Mouse (Mus musculus) heart, embryonic 16.5 days (tissue): ENCODE measurements around the gene Gpr3. TPM values are rescaled to one million over a fixed set of nuclear protein-coding genes. Genes with fewer than 3 reads are reported as not detected.

Experiments
- ATAC-seq: fragments of 200-750 bp; cut with Nextera tagmentation; replicated peaks from 2 replicates; pipeline ENCODE4 v1.8.0; 2017; ENCODE audit warnings: moderate number of reproducible peaks; ENCODE audit not compliant: insufficient read depth, low FRiP score; ENCODE audit errors: extremely low read depth
- H3K27ac ChIP-seq: fragments of 300-500 bp; sonication (generic); 2 replicates; pipeline ENCODE4 v1.5.1; 2014; ENCODE audit warnings: mild to moderate bottlenecking, low read length, control low read depth, moderate library complexity
- H3K27me3 ChIP-seq: fragments of 300-500 bp; sonication (generic); 2 replicates; pipeline ENCODE4 v1.6.1; 2014; ENCODE audit warnings: low read length, mixed read lengths; ENCODE audit not compliant: control insufficient read depth, insufficient read depth
- H3K36me3 ChIP-seq: fragments of 300-500 bp; sonication (generic); 2 replicates; pipeline ENCODE4 v1.6.1; 2014; ENCODE audit not compliant: control insufficient read depth, insufficient read depth
- H3K4me1 ChIP-seq: fragments of 300-500 bp; sonication (generic); 2 replicates; pipeline ENCODE4 v1.6.1; 2014; ENCODE audit warnings: low read length, mixed read lengths; ENCODE audit not compliant: control insufficient read depth, insufficient read depth
- H3K4me2 ChIP-seq: fragments of 300-500 bp; sonication (generic); 2 replicates; pipeline ENCODE4 v1.6.1; 2014; ENCODE audit warnings: low read depth, mild to moderate bottlenecking, control low read depth, low read length
- H3K4me3 ChIP-seq: fragments of 300-500 bp; sonication (generic); 2 replicates; pipeline ENCODE4 v1.5.1; 2014; ENCODE audit warnings: mild to moderate bottlenecking, control low read depth, low read length
- H3K9ac ChIP-seq: fragments of 300-500 bp; sonication (generic); 2 replicates; pipeline ENCODE4 v1.6.1; 2014; ENCODE audit warnings: low read length, control low read depth
- H3K9me3 ChIP-seq: fragments of 300-500 bp; sonication (generic); replicated peaks from 2 replicates; pipeline ENCODE4 v1.6.1; 2016; ENCODE audit warnings: low read length; ENCODE audit not compliant: control insufficient read depth
- WGBS: fragments of 180-500 bp; shearing (Covaris S2); extraction: QIAGEN DNeasy Blood & Tissue Kit; methylation state at CpG from one replicate; pipeline ENCODE4 v1.1.7; 2014; 5-methylcytosine and 5-hydroxymethylcytosine counted together
- polyA plus RNA-seq: library from polyadenylated mRNA; unstranded; fragments of >200 nt; fragmentation: Nextera tagmentation; extraction: Ambion mirVana; gene quantifications from 2 replicates; pipeline ENCODE4 v1.2.1, GENCODE M21; 2015

The Gpr3 gene
- polyA plus RNA-seq, 1 experiment from 2014 or later = 0.14 TPM

DNA sequence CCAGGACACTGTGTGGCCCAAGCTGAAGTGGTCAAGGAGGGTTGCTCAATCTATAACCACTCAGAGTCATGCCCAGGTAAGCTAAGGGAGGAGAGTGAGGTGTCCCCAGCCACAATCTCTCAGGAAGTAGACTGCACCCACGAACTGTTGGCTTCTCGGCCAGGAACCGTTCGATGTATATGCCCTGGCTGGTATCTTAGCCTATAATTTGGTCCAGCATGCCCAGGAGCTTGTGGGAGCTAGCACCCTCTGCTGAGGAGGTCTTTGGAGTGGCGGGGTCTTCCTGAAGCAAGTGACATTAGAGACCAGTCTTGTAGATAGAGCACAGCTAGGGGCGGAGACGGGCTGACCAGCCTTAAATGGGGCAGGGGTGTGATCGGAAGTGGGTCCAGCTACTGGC, 9.4 kb upstream of the Gpr3 start:
- Histone ChIP-seq H3K9ac (no peak overlapping the region), H3K27ac (no peak overlapping the region), H3K4me3 (no peak overlapping the region), H3K9me3 (no peaks in the 10 kb centered on the region), H3K4me2 (no peak overlapping the region), H3K27me3 (peaks cover 26% of the 10 kb centered on the region), H3K4me1 (peaks cover 3% of the 10 kb centered on the region), H3K36me3 (no peaks in the 10 kb centered on the region)
- 72% methylated on average over 8 of the region's 8 CpGs for WGBS
- ATAC-seq = no peak

DNA sequence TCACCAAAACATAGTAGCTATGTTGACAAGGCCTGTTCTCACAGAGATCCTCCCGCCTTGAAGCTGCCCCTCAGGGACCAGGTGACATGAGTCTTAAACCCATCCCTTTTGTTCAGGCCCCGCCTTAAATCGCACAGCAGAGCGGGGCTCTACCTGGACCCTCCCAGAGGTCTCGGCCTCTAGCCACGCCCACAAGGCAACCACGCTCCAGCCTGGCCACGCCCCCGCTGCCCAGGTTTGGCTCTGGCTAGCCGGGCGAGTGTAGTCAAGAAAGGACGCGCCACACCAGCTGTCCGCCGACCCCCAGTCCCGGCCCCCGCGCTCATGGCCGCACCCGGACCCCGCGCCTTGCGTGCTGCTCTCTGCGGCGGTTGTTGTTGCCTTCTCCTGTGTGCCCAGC, 8.3 kb upstream of the Gpr3 start:
- Histone ChIP-seq H3K27ac (no peak overlapping the region), H3K9ac (peak overlapping the region; percentile 67), H3K4me3 (peak overlapping the region; percentile 41), H3K27me3 (peaks cover 26% of the 10 kb centered on the region), H3K4me1 (peaks cover 3% of the 10 kb centered on the region), H3K36me3 (no peaks in the 10 kb centered on the region), H3K9me3 (no peaks in the 10 kb centered on the region), H3K4me2 (peak overlapping the region; percentile 63)
- 4% methylated on average over 25 of the region's 25 CpGs for WGBS
- 0 out of 2 replicates have a peak, but pooled peaks have one; percentile 18 for ATAC-seq

DNA sequence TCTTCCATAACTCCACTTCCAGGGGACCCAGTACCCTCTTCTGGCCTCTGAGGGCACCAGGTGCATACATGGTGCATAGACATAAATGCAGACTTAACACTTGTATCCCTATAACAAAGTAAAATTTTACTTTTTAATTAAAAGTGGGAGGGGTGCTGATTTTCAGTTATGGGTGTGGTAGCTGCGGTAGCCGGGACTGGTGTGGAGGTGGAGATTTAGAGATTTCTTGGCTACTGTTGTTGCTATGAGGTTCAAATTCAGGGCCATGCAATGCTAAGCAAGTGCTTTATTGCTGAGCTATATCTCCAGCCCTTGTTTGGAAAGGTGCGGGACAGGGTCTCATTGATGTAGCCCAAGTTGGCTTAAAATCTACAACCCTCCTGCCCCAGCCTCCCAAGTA, 6.4 kb upstream of the Gpr3 start:
- Histone ChIP-seq H3K27me3 (peaks cover 31% of the 10 kb centered on the region), H3K36me3 (no peaks in the 10 kb centered on the region), H3K4me3 (no peak overlapping the region), H3K27ac (no peak overlapping the region), H3K9me3 (no peaks in the 10 kb centered on the region), H3K9ac (no peak overlapping the region), H3K4me2 (no peak overlapping the region), H3K4me1 (peaks cover 3% of the 10 kb centered on the region)
- WGBS = 84% methylated on average over 3 of the region's 3 CpGs
- ATAC-seq = no peak

DNA sequence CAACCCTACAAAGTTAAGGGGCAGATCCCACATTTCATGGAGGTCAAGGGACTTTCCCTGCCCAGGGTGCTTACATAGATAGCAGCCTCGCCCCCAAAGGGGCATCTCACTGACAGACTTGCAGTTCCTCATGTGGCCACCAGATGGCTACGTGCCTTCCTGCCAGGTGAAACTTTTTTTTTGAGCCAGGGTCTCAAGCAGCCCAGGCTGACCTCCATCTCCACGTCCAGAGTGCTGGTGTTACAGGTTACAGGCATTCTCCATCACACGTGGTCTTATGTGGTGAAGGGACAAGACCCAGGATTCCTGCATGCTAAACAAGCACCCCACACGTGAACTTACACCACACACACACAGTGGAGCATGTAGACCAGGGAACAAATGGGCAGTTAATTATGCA, 5.3 kb upstream of the Gpr3 start:
- no peak overlapping the region for H3K9ac ChIP-seq
- H3K27ac ChIP-seq = no peak overlapping the region
- no peak overlapping the region for H3K4me2 ChIP-seq
- H3K9me3 ChIP-seq = no peaks in the 10 kb centered on the region
- no peak for ATAC-seq
- WGBS = 3% methylated on average over 5 of the region's 5 CpGs
- no peaks in the 10 kb centered on the region for H3K36me3 ChIP-seq
- no peak overlapping the region for H3K4me3 ChIP-seq
- H3K27me3 ChIP-seq = peaks cover 31% of the 10 kb centered on the region
- peaks cover 9% of the 10 kb centered on the region for H3K4me1 ChIP-seq

DNA sequence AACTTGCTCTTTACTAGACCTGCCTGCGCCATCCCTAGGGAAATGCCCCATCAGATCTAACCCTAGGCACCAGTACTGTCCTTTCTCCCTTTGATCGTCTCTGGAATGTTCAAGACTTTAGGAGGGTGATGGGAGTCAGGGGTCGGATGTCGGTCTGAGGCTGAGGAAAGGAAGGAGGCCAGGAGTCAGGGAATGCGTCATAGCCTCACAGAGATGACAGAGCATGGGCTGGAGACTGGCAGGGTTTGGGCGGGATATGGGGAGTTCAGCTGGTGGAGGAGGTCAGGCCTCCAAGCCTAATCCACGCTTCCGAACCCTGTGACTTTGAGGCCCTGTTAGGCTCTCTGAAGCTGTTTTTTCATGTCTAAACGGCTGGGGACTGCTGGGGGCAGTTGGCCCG, 1.3 kb upstream of the Gpr3 start:
- Histone ChIP-seq H3K4me2 (no peak overlapping the region; the same call in 1 of the 2 replicates), H3K4me1 (peaks cover 11% of the 10 kb centered on the region), H3K27ac (no peak overlapping the region), H3K4me3 (no peak overlapping the region), H3K36me3 (no peaks in the 10 kb centered on the region), H3K9me3 (no peaks in the 10 kb centered on the region), H3K9ac (no peak overlapping the region), H3K27me3 (peaks cover 15% of the 10 kb centered on the region)
- 20% methylated on average over 10 of the region's 10 CpGs for WGBS
- ATAC-seq = no peak

DNA sequence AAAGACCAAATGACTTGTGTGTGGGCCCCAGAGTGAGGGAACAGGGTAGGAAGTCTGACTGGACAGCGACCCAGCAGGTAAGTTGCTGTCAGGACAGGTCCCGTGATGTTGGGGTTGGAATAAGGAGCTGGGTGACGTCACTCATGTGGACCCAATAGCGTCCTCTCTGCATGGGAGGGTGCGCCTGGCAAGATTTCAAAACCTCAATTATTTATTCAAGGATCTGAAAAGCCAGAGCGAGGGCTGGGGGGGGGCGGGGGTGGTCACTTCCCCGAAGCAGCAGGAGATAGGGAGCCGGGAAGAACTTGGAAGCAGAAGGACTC, 893 bp upstream of the Gpr3 start:
- H3K27ac ChIP-seq = no peak overlapping the region
- H3K9me3 ChIP-seq = no peaks in the 10 kb centered on the region
- no peaks in the 10 kb centered on the region for H3K36me3 ChIP-seq
- no peak overlapping the region for H3K9ac ChIP-seq
- no peak for ATAC-seq
- peak overlapping the region; percentile 70; the same call in 1 of the 2 replicates for H3K4me3 ChIP-seq
- H3K4me1 ChIP-seq = peaks cover 11% of the 10 kb centered on the region
- 4% methylated on average over 9 of the region's 9 CpGs for WGBS
- H3K27me3 ChIP-seq = peaks cover 15% of the 10 kb centered on the region
- peak overlapping the region; percentile 89 for H3K4me2 ChIP-seq

DNA sequence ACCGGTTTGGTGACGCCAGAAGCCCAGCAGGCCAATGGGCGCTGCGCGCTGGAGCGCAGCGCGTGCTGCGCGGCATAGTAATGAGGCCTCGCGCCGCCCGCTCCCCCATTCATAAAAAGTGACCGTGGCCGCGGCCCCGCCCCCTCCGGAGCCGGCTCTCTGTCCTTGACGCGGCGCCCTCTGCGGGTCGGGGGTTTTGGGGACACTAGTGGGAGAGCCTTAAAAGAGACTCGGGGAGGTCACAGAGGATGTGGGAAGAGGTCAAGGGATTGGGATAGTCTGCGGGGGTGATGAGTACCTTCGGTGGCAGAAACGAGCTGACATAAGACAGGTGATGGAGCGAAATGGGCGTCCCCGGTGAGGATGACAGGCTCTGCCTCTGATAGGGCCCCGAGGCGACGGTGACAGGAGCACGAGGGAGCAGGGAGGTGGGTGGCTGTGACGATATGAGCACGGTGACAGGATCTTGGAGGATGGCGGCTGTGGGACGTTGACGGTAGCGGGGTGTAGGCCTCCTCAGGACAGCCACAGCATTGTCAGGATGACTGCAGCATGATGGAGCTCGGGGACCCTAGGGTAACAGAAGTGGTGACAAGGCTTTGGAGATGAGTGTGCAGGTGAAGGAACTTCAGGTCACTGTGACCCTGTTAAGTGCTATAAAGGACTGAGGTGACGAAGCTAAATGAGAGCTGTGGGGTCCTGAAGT, 379 bp upstream of the Gpr3 start:
- Histone ChIP-seq H3K9me3 (no peaks in the 10 kb centered on the region), H3K4me2 (peak overlapping the region; percentile 89), H3K4me3 (peak overlapping the region; percentile 70), H3K27ac (no peak overlapping the region), H3K4me1 (peaks cover 11% of the 10 kb centered on the region), H3K36me3 (no peaks in the 10 kb centered on the region), H3K9ac (peak overlapping the region; percentile 68), H3K27me3 (peaks cover 13% of the 10 kb centered on the region)
- 2% methylated on average over 44 of the region's 44 CpGs for WGBS
- ATAC-seq = peak; percentile 86

DNA sequence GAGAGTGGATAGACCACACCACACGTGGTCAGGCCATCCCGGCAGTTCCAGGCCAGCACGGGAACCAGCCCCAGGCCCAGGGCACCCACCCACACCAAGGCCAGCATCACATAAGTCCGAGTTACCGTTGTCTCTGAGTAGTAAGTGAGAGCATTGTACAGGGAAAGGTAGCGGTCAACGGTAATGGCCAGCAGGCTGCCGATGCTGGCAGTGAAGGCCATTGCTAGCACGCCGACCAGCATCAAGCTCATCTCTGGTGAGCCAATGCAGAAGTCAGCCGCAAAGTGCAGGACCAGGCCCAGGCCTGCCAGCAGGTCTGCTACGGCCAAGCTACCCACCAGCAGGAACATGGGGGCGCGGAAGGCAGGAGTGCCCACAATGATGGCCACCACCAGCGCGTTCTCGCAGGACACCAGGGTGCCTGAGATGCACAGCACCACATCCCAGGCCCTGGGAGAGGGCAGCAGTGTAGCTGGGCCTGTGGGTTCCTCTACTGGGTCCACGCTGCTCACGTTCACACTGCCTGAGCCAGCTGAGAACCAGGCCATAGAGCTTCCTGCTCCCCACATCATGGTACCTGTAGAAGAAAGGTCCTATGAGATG, 1.4 kb downstream of the Gpr3 start:
- Histone ChIP-seq H3K9ac (no peak overlapping the region), H3K27ac (no peak overlapping the region), H3K36me3 (no peaks in the 10 kb centered on the region), H3K9me3 (no peaks in the 10 kb centered on the region), H3K4me3 (no peak overlapping the region), H3K4me1 (peaks cover 11% of the 10 kb centered on the region), H3K4me2 (no peak overlapping the region), H3K27me3 (peaks cover 13% of the 10 kb centered on the region)
- 92% methylated on average over 19 of the region's 19 CpGs for WGBS
- no peak for ATAC-seq

DNA sequence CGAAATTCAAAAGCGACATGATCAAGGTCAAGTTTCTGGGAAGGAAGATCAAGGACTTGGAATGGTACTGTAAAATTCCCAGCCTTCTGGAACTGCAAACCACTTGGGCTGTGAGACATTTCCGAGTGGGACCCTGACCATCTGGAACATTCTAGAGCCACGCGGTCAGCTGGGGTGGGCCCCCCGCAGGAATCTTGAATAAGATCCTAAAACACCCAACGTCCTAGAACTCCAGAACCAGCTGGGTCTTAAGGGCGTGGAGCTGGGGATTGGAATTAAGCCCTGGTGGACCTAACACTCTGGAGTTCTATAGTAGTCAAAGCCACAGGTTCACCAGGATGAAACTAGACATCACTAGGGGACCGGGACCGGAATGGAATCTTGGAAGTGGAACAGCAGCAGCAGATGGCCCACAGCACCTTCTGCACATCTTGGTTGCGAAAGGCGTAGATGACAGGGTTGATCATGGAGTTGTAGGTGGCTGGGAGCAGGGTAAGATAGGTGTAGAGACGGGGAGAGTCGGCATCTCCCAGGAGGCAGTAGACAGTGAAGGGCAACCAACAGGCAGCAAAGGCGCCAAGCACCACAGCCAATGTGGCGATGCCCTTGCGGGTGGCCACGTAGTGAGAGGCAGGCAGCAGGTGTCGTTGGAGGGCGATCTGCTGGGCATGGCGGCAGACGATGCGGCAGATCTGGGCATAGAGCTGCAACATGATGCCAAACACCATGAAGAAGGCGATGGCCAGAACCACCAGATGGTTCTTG, 2.1 kb downstream of the Gpr3 start:
- peaks cover 13% of the 10 kb centered on the region for H3K27me3 ChIP-seq
- H3K4me1 ChIP-seq = peaks cover 11% of the 10 kb centered on the region
- no peaks in the 10 kb centered on the region for H3K9me3 ChIP-seq
- ATAC-seq = no peak
- WGBS = 89% methylated on average over 24 of the region's 24 CpGs
- no peak overlapping the region for H3K4me2 ChIP-seq
- no peak overlapping the region for H3K9ac ChIP-seq
- H3K4me3 ChIP-seq = no peak overlapping the region
- no peaks in the 10 kb centered on the region for H3K36me3 ChIP-seq
- H3K27ac ChIP-seq = no peak overlapping the region
